Mouse (Mus musculus): ENCODE measurements around the gene Gpr162. TPM values are rescaled to one million over a fixed set of nuclear protein-coding genes. Genes with fewer than 3 reads are reported as not detected.

The Gpr162 gene
- polyA plus RNA-seq, 1 experiment from 2014 or later, result 2.8 TPM

- Histone ChIP-seq H3K4me3 (no peak overlapping the region), H3K4me1 (peaks cover 53% of the 10 kb centered on the region), H3K36me3 (no peaks in the 10 kb centered on the region), H3K27ac (replicated peaks) (peak overlapping the region; percentile 65), H3K9me3 (replicated peaks) (no peaks in the 10 kb centered on the region), H3K27me3 (ENCODE audit: low read depth, poor library complexity, severe bottlenecking) (peaks cover 51% of the 10 kb centered on the region)
- WGBS, result 59% methylated on average over 6 of the region's 7 CpGs
- no peak for DNase-seq (ENCODE audit: low spot score)
Observed at GRCm38 (mm10) chr6:124866560-124866959, 2.8 kb upstream of the Gpr162 start.

- Histone ChIP-seq H3K36me3 (0 out of 2 replicates have a peak, but pooled peaks cover 2% of the 10 kb centered on the region), H3K27ac (replicated peaks) (peak overlapping the region; percentile 65), H3K9me3 (replicated peaks) (no peaks in the 10 kb centered on the region), H3K4me3 (no peak overlapping the region), H3K27me3 (ENCODE audit: low read depth, poor library complexity, severe bottlenecking) (peaks cover 58% of the 10 kb centered on the region), H3K4me1 (peaks cover 60% of the 10 kb centered on the region)
- WGBS, result 62% methylated on average over 18 of the region's 18 CpGs
- DNase-seq (ENCODE audit: low spot score), result no peak
Observed at GRCm38 (mm10) chr6:124865766-124866362, 2.1 kb upstream of the Gpr162 start.

- H3K36me3 ChIP-seq, result 0 out of 2 replicates have a peak, but pooled peaks cover 5% of the 10 kb centered on the region
- H3K27me3 ChIP-seq (ENCODE audit: low read depth, poor library complexity, severe bottlenecking), result peaks cover 77% of the 10 kb centered on the region
- peak; percentile 50 for DNase-seq (ENCODE audit: low spot score)
- H3K4me1 ChIP-seq, result peaks cover 82% of the 10 kb centered on the region
- H3K27ac ChIP-seq (replicated peaks), result peak overlapping the region; percentile 94
- WGBS, result under 1% methylated on average over 16 of the region's 16 CpGs
- H3K4me3 ChIP-seq, result peak overlapping the region; percentile 72
- no peaks in the 10 kb centered on the region for H3K9me3 ChIP-seq (replicated peaks)
Observed at GRCm38 (mm10) chr6:124863125-124863657, 592 bp downstream of the Gpr162 start.

GRCm38 (mm10) chr6:124862406-124863124 lies 1.2 kb downstream of the Gpr162 start:
- Histone ChIP-seq H3K4me1 (peaks cover 88% of the 10 kb centered on the region), H3K27me3 (ENCODE audit: low read depth, poor library complexity, severe bottlenecking) (peaks cover 82% of the 10 kb centered on the region), H3K36me3 (0 out of 2 replicates have a peak, but pooled peaks cover 5% of the 10 kb centered on the region), H3K9me3 (replicated peaks) (no peaks in the 10 kb centered on the region), H3K4me3 (peak overlapping the region; percentile 72), H3K27ac (replicated peaks) (peak overlapping the region; percentile 94)
- DNase-seq (ENCODE audit: low spot score), result no peak
- WGBS, result 6% methylated on average over 8 of the region's 8 CpGs

- Histone ChIP-seq H3K27me3 (ENCODE audit: low read depth, poor library complexity, severe bottlenecking) (peaks cover 77% of the 10 kb centered on the region), H3K4me3 (peak overlapping the region; percentile 72)
Observed at GRCm38 (mm10) chr6:124861802-124862201, 2.0 kb downstream of the Gpr162 start.

GRCm38 (mm10) chr6:124861266-124861665 lies 2.5 kb downstream of the Gpr162 start:
- Histone ChIP-seq H3K4me3 (peak overlapping the region; percentile 72; the same call in 1 of the 2 replicates), H3K27me3 (ENCODE audit: low read depth, poor library complexity, severe bottlenecking) (peaks cover 71% of the 10 kb centered on the region), H3K27ac (replicated peaks) (peak overlapping the region; percentile 94), H3K36me3 (0 out of 2 replicates have a peak, but pooled peaks cover 5% of the 10 kb centered on the region), H3K4me1 (peaks cover 95% of the 10 kb centered on the region), H3K9me3 (replicated peaks) (no peaks in the 10 kb centered on the region)
- WGBS, result 78% methylated on average over 19 of the region's 19 CpGs
- no peak for DNase-seq (ENCODE audit: low spot score)

More at GRCm38 (mm10) chr6:124861802-124862201, 2.0 kb downstream of the Gpr162 start:
- DNase-seq (ENCODE audit: low spot score), result no peak
- Histone ChIP-seq H3K4me1 (peaks cover 95% of the 10 kb centered on the region), H3K27ac (replicated peaks) (peak overlapping the region; percentile 94), H3K36me3 (0 out of 2 replicates have a peak, but pooled peaks cover 5% of the 10 kb centered on the region), H3K9me3 (replicated peaks) (no peaks in the 10 kb centered on the region)
- WGBS, result 33% methylated on average over 3 of the region's 3 CpGs

GRCm38 (mm10) chr6:124860511-124860910 lies 3.3 kb downstream of the Gpr162 start:
- DNase-seq (ENCODE audit: low spot score), result no peak
- whole genome bisulfite sequencing, result 85% methylated on average over 9 of the region's 9 CpGs
- 0 out of 2 replicates have a peak, but pooled peaks cover 5% of the 10 kb centered on the region for H3K36me3 ChIP-seq
- 0 out of 2 replicates have a peak overlapping the region, but pooled peaks have one; percentile 19 for H3K27ac ChIP-seq (replicated peaks)
- no peaks in the 10 kb centered on the region for H3K9me3 ChIP-seq (replicated peaks)
- peaks cover 94% of the 10 kb centered on the region for H3K4me1 ChIP-seq
- 0 out of 2 replicates have a peak overlapping the region, but pooled peaks have one; percentile 16 for H3K4me3 ChIP-seq
- peaks cover 64% of the 10 kb centered on the region for H3K27me3 ChIP-seq (ENCODE audit: low read depth, poor library complexity, severe bottlenecking)

- no peaks in the 10 kb centered on the region for H3K9me3 ChIP-seq (replicated peaks)
- peaks cover 60% of the 10 kb centered on the region for H3K27me3 ChIP-seq (ENCODE audit: low read depth, poor library complexity, severe bottlenecking)
- 0 out of 2 replicates have a peak, but pooled peaks cover 9% of the 10 kb centered on the region for H3K36me3 ChIP-seq
- peaks cover 93% of the 10 kb centered on the region for H3K4me1 ChIP-seq
- 11% methylated on average over 12 of the region's 12 CpGs for WGBS
- DNase-seq (ENCODE audit: low spot score), result peak; percentile 88
- peak overlapping the region; percentile 16; the same call in 1 of the 2 replicates for H3K4me3 ChIP-seq
- H3K27ac ChIP-seq (replicated peaks), result peak overlapping the region; percentile 19
Observed at GRCm38 (mm10) chr6:124859725-124860124, 4.1 kb downstream of the Gpr162 start.

- Histone ChIP-seq H3K36me3 (peaks cover 16% of the 10 kb centered on the region), H3K9me3 (replicated peaks) (no peaks in the 10 kb centered on the region), H3K27me3 (ENCODE audit: low read depth, poor library complexity, severe bottlenecking) (peaks cover 54% of the 10 kb centered on the region), H3K27ac (replicated peaks) (peak overlapping the region; percentile 92; the same call in 1 of the 2 replicates), H3K4me1 (peaks cover 83% of the 10 kb centered on the region), H3K4me3 (peak overlapping the region; percentile 70)
- DNase-seq (ENCODE audit: low spot score), result no peak
- WGBS, result 77% methylated on average over 28 of the region's 28 CpGs
Observed at GRCm38 (mm10) chr6:124858561-124859318, 5.0 kb downstream of the Gpr162 start.

- DNase-seq (ENCODE audit: low spot score), result no peak
- 25% methylated on average over 26 of the region's 26 CpGs for WGBS
- peak overlapping the region; percentile 92 for H3K27ac ChIP-seq (replicated peaks)
- no peaks in the 10 kb centered on the region for H3K9me3 ChIP-seq (replicated peaks)
- H3K4me3 ChIP-seq, result peak overlapping the region; percentile 70
- peaks cover 22% of the 10 kb centered on the region for H3K36me3 ChIP-seq
- H3K27me3 ChIP-seq (ENCODE audit: low read depth, poor library complexity, severe bottlenecking), result peaks cover 51% of the 10 kb centered on the region
- peaks cover 76% of the 10 kb centered on the region for H3K4me1 ChIP-seq
Observed at GRCm38 (mm10) chr6:124857840-124858530, 5.8 kb downstream of the Gpr162 start.

- under 1% methylated on average over 85 of the region's 86 CpGs for WGBS
Observed at GRCm38 (mm10) chr6:124856916-124857839, 6.6 kb downstream of the Gpr162 start, which contains the start of gene P3h3. P3h3 (minus strand) TSS chr6:124857752.

More at GRCm38 (mm10) chr6:124856916-124857839, 6.6 kb downstream of the Gpr162 start, which contains the start of gene P3h3:
- Histone ChIP-seq H3K4me1 (peaks cover 68% of the 10 kb centered on the region), H3K27me3 (ENCODE audit: low read depth, poor library complexity, severe bottlenecking) (peaks cover 43% of the 10 kb centered on the region), H3K9me3 (replicated peaks) (no peaks in the 10 kb centered on the region), H3K4me3 (peak within 1 kb of the TSS; percentile 70), H3K27ac (replicated peaks) (peak within 1 kb of the TSS; percentile 92), H3K36me3 (peaks cover 27% of the 10 kb centered on the region)
- DNase-seq (ENCODE audit: low spot score), result peak; percentile 90
